ENCODE assay signal across 9 mouse cellular contexts in genomic region chr5:103936906-103937589, GRCm38 (mm10). TPM values are rescaled to one million over a fixed set of nuclear protein-coding genes. Genes with fewer than 3 reads are reported as not detected.
DNase-seq lines count a peak whose midpoint lies in the region; ATAC-seq and TF ChIP-seq lines count a peak whose summit lies in the region.
"Had no signal": no experiment of that assay in that cellular context is flagged by ENCODE, and none has a peak within 500 bp of the region (broad histone marks: within the 10 kb centered on the region; RNA-seq: fewer than 3 reads in every experiment).

No protein-coding gene starts in this region.

- in situ Hi-C loops in CH12.LX (cut with MboI; ENCODE audit: low pct_ligation_motif_present, low pct_unique_long_range_greater_than_20kb, low sequenced_read_pairs): no loop called here

- 48% methylated on average over 14 of the region's 14 CpGs for WGBS in hindbrain, embryonic 11.5 days

- H3K27me3 ChIP-seq in CH12.LX (replicated peaks): peaks cover 2% of the 10 kb centered on the region
- H3K27me3 ChIP-seq in hindbrain, embryonic 11.5 days (ENCODE audit: control insufficient read depth, insufficient read depth, low read length): peaks cover 11% of the 10 kb centered on the region; the same call in 1 of the 2 replicates
- H3K27me3 ChIP-seq: liver, embryonic 15.5 days had no signal

- no peak overlapping the region for H3K4me3 ChIP-seq in gastrocnemius, adult 2 months
- no peak overlapping the region for H3K4me3 ChIP-seq in CH12.LX (replicated peaks in 1 of 3; ENCODE audit: low read depth in 2 of 3, low read length in 2 of 3, poor library complexity in 1 of 3)
- no peak overlapping the region for H3K4me3 ChIP-seq in hindbrain, embryonic 11.5 days (ENCODE audit: low read depth, low read length)
- H3K4me3 ChIP-seq: liver, embryonic 15.5 days had no signal

- peaks cover 0 to 2% of the 10 kb centered on the region in 2 experiments; a peak in 1 of 4 replicates for H3K4me1 ChIP-seq in CH12.LX (ENCODE audit: control insufficient read depth in 1 of 2, insufficient read depth in 2 of 2)
- no peaks in the 10 kb centered on the region; the same call in 1 of the 2 replicates for H3K4me1 ChIP-seq in hindbrain, embryonic 11.5 days (replicated peaks; ENCODE audit: control insufficient read depth, insufficient read depth, low read length)
- H3K4me1 ChIP-seq: liver, embryonic 15.5 days had no signal

- DNase-seq in gastrocnemius, adult 2 months: peak; percentile 51
- no peak for DNase-seq in gastrocnemius, postnatal 4 days (ENCODE audit: low spot score in 2 of 2)
- DNase-seq in CH12.LX (ENCODE audit: extremely low read depth): no peak
- peak; percentile 60 for DNase-seq in embryo, embryonic 11 days
- peak; percentile 70 for DNase-seq in hindbrain, embryonic 11.5 days (ENCODE audit: low spot score)
- peak; percentile 53 for DNase-seq in mesoderm, embryonic 11.5 days (ENCODE audit: low read depth, low spot score)
- no peak for DNase-seq in urinary bladder, adult 18-20 months (ENCODE audit: low spot score in 2 of 2)

- dilution Hi-C loops in CH12.LX (cut with MboI; ENCODE audit: extremely low pct_ligation_motif_present, extremely low pct_unique_long_range_greater_than_20kb, low sequenced_read_pairs): no loop called here

- peak; percentile 48; the same call in 1 of the 2 replicates for ATAC-seq in hindbrain, embryonic 11.5 days (ENCODE audit: low FRiP score)
- no peak for ATAC-seq in monocyte, adult 5-6 weeks (replicated peaks; ENCODE audit: insufficient number of reproducible peaks, low FRiP score, low TSS enrichment, poor library complexity, severe bottlenecking)

- peak; percentile 71 for TF ChIP-seq CTCF in gastrocnemius, adult 2 months (IDR thresholded peaks at IDR 0.05)
- peak; percentile 80 to 82 for TF ChIP-seq CTCF in CH12.LX (conservative IDR thresholded peaks at IDR 0.05 in 1 of 2, IDR thresholded peaks at IDR 0.05 in 1 of 2; ENCODE audit: low read depth in 2 of 2, low read length in 2 of 2)

- intact Hi-C loops in gastrocnemius, adult 2 months (cut with DNase I): no loop called here

- H3K9ac ChIP-seq in CH12.LX (ENCODE audit: insufficient read depth, low read depth): no peak overlapping the region
- no peak overlapping the region for H3K9ac ChIP-seq in hindbrain, embryonic 11.5 days (ENCODE audit: low read depth, low read length)
- H3K9ac ChIP-seq: liver, embryonic 15.5 days had no signal

- no peaks in the 10 kb centered on the region for H3K79me2 ChIP-seq in CH12.LX (replicated peaks; ENCODE audit: control insufficient read depth, extremely low read depth, insufficient read depth, poor library complexity, severe bottlenecking)

- no peak overlapping the region for H3K27ac ChIP-seq in gastrocnemius, adult 2 months
- no peak overlapping the region for H3K27ac ChIP-seq in CH12.LX (ENCODE audit: insufficient read depth, low read depth)
- peak overlapping the region; percentile 42; the same call in 1 of the 2 replicates for H3K27ac ChIP-seq in hindbrain, embryonic 11.5 days (ENCODE audit: low read depth, low read length)
- H3K27ac ChIP-seq: liver, embryonic 15.5 days had no signal

- TF ChIP-seq EP300 in CH12.LX (IDR thresholded peaks at IDR 0.05; ENCODE audit: low read length): no peak

- H3K36me3 ChIP-seq in CH12.LX (replicated peaks in 1 of 2; ENCODE audit: control insufficient read depth in 1 of 2, insufficient read depth in 1 of 2, low read length in 1 of 2): no peaks in the 10 kb centered on the region
- H3K36me3 ChIP-seq in hindbrain, embryonic 11.5 days (ENCODE audit: control insufficient read depth, insufficient read depth, low read length): no peaks in the 10 kb centered on the region
- H3K36me3 ChIP-seq: liver, embryonic 15.5 days had no signal

- no peak overlapping the region for H3K4me2 ChIP-seq in CH12.LX (ENCODE audit: insufficient read depth, low read depth, poor library complexity, severe bottlenecking)
- no peak overlapping the region for H3K4me2 ChIP-seq in hindbrain, embryonic 11.5 days (replicated peaks; ENCODE audit: low read depth, low read length)
- H3K4me2 ChIP-seq: liver, embryonic 15.5 days had no signal

- TF ChIP-seq RAD21 in CH12.LX (IDR thresholded peaks at IDR 0.05; ENCODE audit: low read depth, low read length): peak; percentile 76

- TF ChIP-seq POLR2A in CH12.LX (IDR thresholded peaks at IDR 0.05; ENCODE audit: low read depth, low read length): no peak

- H3K9me3 ChIP-seq in CH12.LX (replicated peaks; ENCODE audit: low read length): peaks cover 7% of the 10 kb centered on the region
- no peaks in the 10 kb centered on the region for H3K9me3 ChIP-seq in hindbrain, embryonic 11.5 days (ENCODE audit: control insufficient read depth, low read length)
- H3K9me3 ChIP-seq: liver, embryonic 15.5 days had no signal

TF ChIP-seq in CH12.LX, 34 proteins besides CTCF, POLR2A, EP300 and RAD21:
- TF ChIP-seq SMC3 (IDR thresholded peaks at IDR 0.05; ENCODE audit: low read depth, low read length) (peak; percentile 71), TCF12 (IDR thresholded peaks at IDR 0.05; ENCODE audit: low read depth, low read length) (no peak)

RNA-seq across cellular contexts. Expression of gene Klhl8, which starts 26.0 kb away (rescaled TPM):
- 10 to 100 TPM; 26.1 to 28.6 TPM for total RNA-seq in gastrocnemius, adult 2 months (2021)
- total RNA-seq in gastrocnemius, postnatal 4 days (2021): 10 to 100 TPM; 19.6 to 19.9 TPM
- 10.1 and 15.6 TPM in 2 replicates for total RNA-seq in CH12.LX (2012; rRNA removed)
- total RNA-seq in CH12.LX (2014; rRNA removed): 5.4 and 5.7 TPM in 2 replicates
- 3.4 and 4.5 TPM in 2 replicates for polyA plus RNA-seq in CH12.LX (2012; ENCODE audit: insufficient read length, low read depth)
- polyA plus RNA-seq in hindbrain, embryonic 11.5 days (2014; fragmentation: Nextera tagmentation; extraction: Ambion mirVana): 15.6 and 17.2 TPM in 2 replicates
- total RNA-seq in monocyte, adult 5-6 weeks (2017): 0.29 to 4.3 TPM (median 0.53 TPM) in 3 replicates

RNA-seq across cellular contexts. Expression of gene Hsd17b13, which starts 40.2 kb away (rescaled TPM):
- not detected for total RNA-seq in gastrocnemius, adult 2 months (2021)
- under 1 TPM in 1 of 2 experiments, not detected in 1; 0.88 TPM for total RNA-seq in gastrocnemius, postnatal 4 days (2021)
- total RNA-seq in CH12.LX (2012; rRNA removed): 0.55 and 0.64 TPM in 2 replicates
- 0.36 TPM in 1 of 2 replicates, not detected in the other for total RNA-seq in CH12.LX (2014; rRNA removed)
- polyA plus RNA-seq in CH12.LX (2012; ENCODE audit: insufficient read length, low read depth): 0.23 and 0.37 TPM in 2 replicates
- polyA plus RNA-seq in hindbrain, embryonic 11.5 days (2014; fragmentation: Nextera tagmentation; extraction: Ambion mirVana): not detected in 2 replicates
- 0.68 TPM in 1 of 3 replicates, not detected in the others for total RNA-seq in monocyte, adult 5-6 weeks (2017)

Comparison
In these comparisons a context has a peak if more than half of its experiments do, and no peak if none do; other contexts are left out.
1. DNase-seq: peak in gastrocnemius, adult 2 months (single experiment), embryo, embryonic 11 days (single experiment), hindbrain, embryonic 11.5 days (single experiment) and mesoderm, embryonic 11.5 days (single experiment); none in gastrocnemius, postnatal 4 days (0 of 2), CH12.LX (single experiment) and urinary bladder, adult 18-20 months (0 of 2).